Mouse (Mus musculus): Measurements from ENCODE around the gene Afg1l. TPM values are rescaled to one million over a fixed set of nuclear protein-coding genes. Genes with fewer than 3 reads are reported as not detected.

Afg1l gene
- polyA plus RNA-seq, 1 experiment from 2014 or later = 8.1 TPM

DNA sequence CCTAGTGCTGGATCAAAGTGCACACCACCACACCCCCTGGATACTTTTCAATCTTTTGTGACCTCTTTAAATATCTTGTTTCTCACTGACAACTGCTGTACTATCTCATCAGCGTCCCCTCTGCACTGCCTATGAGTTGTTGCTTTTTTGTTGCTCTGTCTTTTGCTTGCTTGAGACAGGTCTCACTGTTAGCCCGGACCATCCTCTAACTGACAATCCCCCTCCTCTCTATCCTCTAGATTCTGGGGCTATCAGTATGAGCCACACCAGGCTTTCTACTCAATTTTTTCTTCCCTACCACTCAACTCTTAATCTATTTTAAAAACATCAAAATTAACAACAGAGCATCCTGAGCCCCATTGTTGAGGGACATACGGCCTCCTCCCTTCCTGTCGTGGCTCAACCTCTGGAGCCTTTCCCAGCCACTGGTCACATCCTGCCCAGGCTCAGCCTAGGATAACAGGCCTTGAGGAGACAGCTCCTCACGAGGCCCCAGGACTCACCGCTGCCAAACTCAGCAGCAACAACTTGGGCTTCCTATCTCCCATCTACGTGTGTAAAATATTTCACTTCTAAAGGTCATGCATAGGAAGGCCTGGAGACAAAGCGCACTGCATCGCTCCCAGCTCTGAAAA lies 20.7 kb downstream of the Afg1l start:
- no peak for ATAC-seq (ENCODE audit: low FRiP score, low TSS enrichment)
- H3K27ac ChIP-seq (ENCODE audit: low read depth, low read length) = peak overlapping the region; percentile 15; the same call in 1 of the 2 replicates

DNA sequence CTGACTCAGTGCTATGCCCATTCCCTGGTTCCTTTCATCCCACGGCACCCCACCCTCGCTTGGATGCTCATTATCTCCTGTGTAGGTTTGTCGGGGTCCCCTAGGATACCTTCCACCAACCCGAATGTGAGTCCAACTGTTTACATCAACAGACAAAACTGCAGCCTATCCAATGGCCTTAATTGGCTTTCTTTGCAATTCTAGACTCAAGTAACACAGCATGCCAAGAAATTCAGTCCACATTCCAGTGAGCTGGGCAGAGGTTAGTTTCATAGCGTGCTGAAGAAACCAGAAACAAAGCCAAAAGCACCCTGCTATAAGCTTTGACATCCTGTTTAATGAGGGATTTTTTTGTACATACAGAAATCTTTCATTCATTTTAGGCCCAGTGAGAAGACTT lies 22.4 kb downstream of the Afg1l start:
- 80% methylated on average over 5 of the region's 5 CpGs for WGBS
- no peak overlapping the region for H3K4me2 ChIP-seq (replicated peaks; ENCODE audit: low read depth, low read length)
- H3K4me1 ChIP-seq (ENCODE audit: control insufficient read depth, insufficient read depth, low read length) = no peaks in the 10 kb centered on the region
- H3K27ac ChIP-seq (ENCODE audit: low read depth, low read length) = no peak overlapping the region
- H3K9ac ChIP-seq (ENCODE audit: low read depth, low read length) = no peak overlapping the region
- ATAC-seq (ENCODE audit: low FRiP score, low TSS enrichment) = no peak
- no peaks in the 10 kb centered on the region; the same call in 1 of the 2 replicates for H3K36me3 ChIP-seq (ENCODE audit: control insufficient read depth, insufficient read depth, low read length)
- H3K4me3 ChIP-seq (ENCODE audit: low read length) = no peak overlapping the region
- H3K27me3 ChIP-seq (ENCODE audit: control insufficient read depth, insufficient read depth, low read length) = no peaks in the 10 kb centered on the region
- peaks cover 9% of the 10 kb centered on the region; the same call in 1 of the 2 replicates for H3K9me3 ChIP-seq (ENCODE audit: control insufficient read depth, low read length)

More for the DNA sequence above, 20.7 kb downstream of the Afg1l start:
- no peak overlapping the region for H3K4me3 ChIP-seq (ENCODE audit: low read length)
- no peak overlapping the region for H3K9ac ChIP-seq (ENCODE audit: low read depth, low read length)
- H3K9me3 ChIP-seq (ENCODE audit: control insufficient read depth, low read length) = peaks cover 9% of the 10 kb centered on the region; the same call in 1 of the 2 replicates
- H3K36me3 ChIP-seq (ENCODE audit: control insufficient read depth, insufficient read depth, low read length) = no peaks in the 10 kb centered on the region; the same call in 1 of the 2 replicates
- no peak overlapping the region for H3K4me2 ChIP-seq (replicated peaks; ENCODE audit: low read depth, low read length)
- no peaks in the 10 kb centered on the region for H3K27me3 ChIP-seq (ENCODE audit: control insufficient read depth, insufficient read depth, low read length)
- 69% methylated on average over 9 of the region's 9 CpGs for WGBS
- H3K4me1 ChIP-seq (ENCODE audit: control insufficient read depth, insufficient read depth, low read length) = no peaks in the 10 kb centered on the region

DNA sequence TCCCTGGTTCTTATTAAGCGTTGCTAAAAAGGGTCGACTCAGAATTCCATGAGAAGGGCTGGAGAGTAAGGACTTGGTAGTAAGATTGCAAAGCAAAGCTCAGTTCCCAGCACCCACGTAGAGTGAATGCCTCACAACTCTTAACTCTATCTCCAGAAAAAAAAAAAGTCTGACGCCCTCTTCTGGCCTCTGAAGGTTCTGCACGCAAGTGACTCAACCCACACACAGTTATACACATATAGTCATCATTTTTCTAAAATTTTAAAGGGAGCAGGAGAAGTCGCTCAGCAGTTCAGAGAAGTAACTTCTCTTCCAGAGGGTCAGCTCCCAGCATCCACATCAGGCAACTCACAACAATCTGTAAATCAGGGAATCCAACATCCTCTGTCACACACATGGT lies 23.7 kb downstream of the Afg1l start:
- H3K4me3 ChIP-seq (ENCODE audit: low read length) = no peak overlapping the region
- no peaks in the 10 kb centered on the region for H3K4me1 ChIP-seq (ENCODE audit: control insufficient read depth, insufficient read depth, low read length)
- H3K27ac ChIP-seq (ENCODE audit: low read depth, low read length) = no peak overlapping the region
- no peak overlapping the region for H3K4me2 ChIP-seq (replicated peaks; ENCODE audit: low read depth, low read length)
- no peak overlapping the region for H3K9ac ChIP-seq (ENCODE audit: low read depth, low read length)
- H3K36me3 ChIP-seq (ENCODE audit: control insufficient read depth, insufficient read depth, low read length) = no peaks in the 10 kb centered on the region; the same call in 1 of the 2 replicates
- H3K27me3 ChIP-seq (ENCODE audit: control insufficient read depth, insufficient read depth, low read length) = no peaks in the 10 kb centered on the region
- ATAC-seq (ENCODE audit: low FRiP score, low TSS enrichment) = no peak
- 89% methylated on average over 6 of the region's 6 CpGs for WGBS
- peaks cover 8% of the 10 kb centered on the region; the same call in 1 of the 2 replicates for H3K9me3 ChIP-seq (ENCODE audit: control insufficient read depth, low read length)

DNA sequence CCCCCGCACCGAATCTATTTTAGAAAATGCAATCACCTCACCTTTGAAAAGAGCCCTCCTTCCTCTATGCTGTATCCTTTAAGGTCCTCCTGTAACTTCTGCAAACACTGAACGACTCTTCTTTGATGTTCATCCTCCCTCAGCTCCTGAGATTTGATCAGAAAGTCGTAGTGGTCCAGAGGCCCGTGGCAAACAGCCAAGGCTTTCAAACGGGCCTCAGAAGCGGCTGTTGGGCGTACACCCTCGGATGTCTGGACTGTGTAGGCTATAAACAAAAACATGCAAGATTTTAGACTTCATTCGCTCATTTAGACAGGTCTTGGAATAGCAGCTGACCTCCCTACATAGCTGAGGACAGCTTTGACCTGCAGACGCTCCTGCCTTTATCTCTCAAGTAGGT lies 24.1 kb downstream of the Afg1l start:
- Histone ChIP-seq H3K9me3 (ENCODE audit: control insufficient read depth, low read length) (peaks cover 3% of the 10 kb centered on the region; the same call in 1 of the 2 replicates), H3K27me3 (ENCODE audit: control insufficient read depth, insufficient read depth, low read length) (no peaks in the 10 kb centered on the region), H3K27ac (ENCODE audit: low read depth, low read length) (no peak overlapping the region), H3K9ac (ENCODE audit: low read depth, low read length) (no peak overlapping the region), H3K4me3 (ENCODE audit: low read length) (no peak overlapping the region), H3K4me1 (ENCODE audit: control insufficient read depth, insufficient read depth, low read length) (no peaks in the 10 kb centered on the region), H3K4me2 (replicated peaks; ENCODE audit: low read depth, low read length) (no peak overlapping the region), H3K36me3 (ENCODE audit: control insufficient read depth, insufficient read depth, low read length) (no peaks in the 10 kb centered on the region; the same call in 1 of the 2 replicates)
- WGBS = 70% methylated on average over 11 of the region's 11 CpGs
- ATAC-seq (ENCODE audit: low FRiP score, low TSS enrichment) = no peak

DNA sequence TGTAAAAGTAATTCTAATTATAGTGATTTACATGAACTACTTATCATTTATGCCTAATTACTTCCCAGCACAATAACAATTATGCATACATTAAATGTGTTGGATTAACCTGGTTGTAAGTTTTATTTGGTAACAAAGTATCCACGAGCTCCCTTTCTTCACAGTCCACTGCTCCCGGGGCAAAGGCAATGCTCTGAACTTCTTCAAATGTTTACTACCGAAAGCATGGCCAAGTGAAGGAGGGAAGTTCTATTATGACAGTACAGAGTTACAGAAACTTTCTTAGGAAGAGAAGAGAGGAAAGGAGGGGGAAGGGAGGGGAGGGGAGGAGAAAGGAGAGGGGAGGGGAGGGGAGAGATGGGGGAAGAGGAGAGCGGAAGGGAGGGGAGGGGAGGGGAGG lies 28.7 kb downstream of the Afg1l start:
- Histone ChIP-seq H3K4me3 (ENCODE audit: low read length) (no peak overlapping the region), H3K4me1 (ENCODE audit: control insufficient read depth, insufficient read depth, low read length) (0 out of 2 replicates have a peak, but pooled peaks cover 6% of the 10 kb centered on the region), H3K36me3 (ENCODE audit: control insufficient read depth, insufficient read depth, low read length) (no peaks in the 10 kb centered on the region; the same call in 1 of the 2 replicates), H3K27ac (ENCODE audit: low read depth, low read length) (no peak overlapping the region), H3K4me2 (replicated peaks; ENCODE audit: low read depth, low read length) (no peak overlapping the region), H3K9me3 (ENCODE audit: control insufficient read depth, low read length) (no peaks in the 10 kb centered on the region), H3K9ac (ENCODE audit: low read depth, low read length) (no peak overlapping the region), H3K27me3 (ENCODE audit: control insufficient read depth, insufficient read depth, low read length) (no peaks in the 10 kb centered on the region)
- 23% methylated on average over 3 of the region's 4 CpGs for WGBS
- ATAC-seq (ENCODE audit: low FRiP score, low TSS enrichment) = no peak; the same call in 1 of the 2 replicates

DNA sequence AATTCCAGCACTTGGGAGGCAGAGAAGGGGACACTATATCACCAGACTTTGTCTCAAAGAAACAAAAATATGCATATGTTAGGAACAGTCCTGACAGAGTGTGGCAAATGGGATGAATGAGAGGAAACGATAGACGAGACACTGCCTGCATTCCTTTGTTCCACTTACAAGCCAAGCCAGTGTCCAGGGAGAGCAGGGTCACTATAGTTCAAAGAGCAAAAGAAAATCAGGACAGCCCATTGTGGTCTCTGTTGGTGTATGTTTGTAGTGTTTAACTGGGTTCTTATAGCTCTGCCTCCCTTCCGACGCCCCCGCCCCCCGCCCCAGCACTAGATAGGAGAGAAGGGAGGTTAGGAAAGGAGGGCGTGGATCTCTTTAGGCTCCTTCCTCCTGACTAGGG lies 30.0 kb downstream of the Afg1l start:
- WGBS = 41% methylated on average over 7 of the region's 7 CpGs
- ATAC-seq (ENCODE audit: low FRiP score, low TSS enrichment) = no peak
- Histone ChIP-seq H3K4me1 (ENCODE audit: control insufficient read depth, insufficient read depth, low read length) (0 out of 2 replicates have a peak, but pooled peaks cover 6% of the 10 kb centered on the region), H3K9me3 (ENCODE audit: control insufficient read depth, low read length) (no peaks in the 10 kb centered on the region), H3K4me3 (ENCODE audit: low read length) (no peak overlapping the region), H3K27me3 (ENCODE audit: control insufficient read depth, insufficient read depth, low read length) (no peaks in the 10 kb centered on the region), H3K9ac (ENCODE audit: low read depth, low read length) (no peak overlapping the region), H3K36me3 (ENCODE audit: control insufficient read depth, insufficient read depth, low read length) (no peaks in the 10 kb centered on the region; the same call in 1 of the 2 replicates), H3K27ac (ENCODE audit: low read depth, low read length) (no peak overlapping the region), H3K4me2 (replicated peaks; ENCODE audit: low read depth, low read length) (no peak overlapping the region)

DNA sequence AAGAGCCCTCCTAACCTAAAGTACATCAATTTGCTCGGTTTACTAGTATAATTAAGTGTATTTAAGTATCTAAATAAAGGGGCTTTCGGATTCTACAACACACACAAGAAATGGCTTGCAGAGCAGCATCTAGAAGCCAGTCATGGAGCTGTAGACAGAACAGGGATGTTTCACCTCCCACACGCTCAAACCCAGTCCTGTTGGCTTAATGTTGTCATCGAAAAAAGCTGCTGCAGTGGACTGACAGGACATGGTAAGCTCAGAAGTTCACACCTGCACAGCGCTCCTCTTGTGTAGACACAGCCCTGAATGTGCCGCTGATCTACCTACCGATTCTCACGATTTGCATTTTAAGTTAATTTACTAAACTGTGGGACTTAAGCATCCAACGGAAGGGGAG lies 32.2 kb downstream of the Afg1l start:
- H3K27ac ChIP-seq (ENCODE audit: low read depth, low read length) = no peak overlapping the region
- H3K9ac ChIP-seq (ENCODE audit: low read depth, low read length) = no peak overlapping the region
- H3K4me1 ChIP-seq (ENCODE audit: control insufficient read depth, insufficient read depth, low read length) = 0 out of 2 replicates have a peak, but pooled peaks cover 6% of the 10 kb centered on the region
- H3K36me3 ChIP-seq (ENCODE audit: control insufficient read depth, insufficient read depth, low read length) = no peaks in the 10 kb centered on the region
- ATAC-seq (ENCODE audit: low FRiP score, low TSS enrichment) = no peak
- H3K27me3 ChIP-seq (ENCODE audit: control insufficient read depth, insufficient read depth, low read length) = no peaks in the 10 kb centered on the region
- H3K4me3 ChIP-seq (ENCODE audit: low read length) = no peak overlapping the region
- no peaks in the 10 kb centered on the region for H3K9me3 ChIP-seq (ENCODE audit: control insufficient read depth, low read length)
- no peak overlapping the region for H3K4me2 ChIP-seq (replicated peaks; ENCODE audit: low read depth, low read length)
- WGBS = 66% methylated on average over 9 of the region's 9 CpGs

DNA sequence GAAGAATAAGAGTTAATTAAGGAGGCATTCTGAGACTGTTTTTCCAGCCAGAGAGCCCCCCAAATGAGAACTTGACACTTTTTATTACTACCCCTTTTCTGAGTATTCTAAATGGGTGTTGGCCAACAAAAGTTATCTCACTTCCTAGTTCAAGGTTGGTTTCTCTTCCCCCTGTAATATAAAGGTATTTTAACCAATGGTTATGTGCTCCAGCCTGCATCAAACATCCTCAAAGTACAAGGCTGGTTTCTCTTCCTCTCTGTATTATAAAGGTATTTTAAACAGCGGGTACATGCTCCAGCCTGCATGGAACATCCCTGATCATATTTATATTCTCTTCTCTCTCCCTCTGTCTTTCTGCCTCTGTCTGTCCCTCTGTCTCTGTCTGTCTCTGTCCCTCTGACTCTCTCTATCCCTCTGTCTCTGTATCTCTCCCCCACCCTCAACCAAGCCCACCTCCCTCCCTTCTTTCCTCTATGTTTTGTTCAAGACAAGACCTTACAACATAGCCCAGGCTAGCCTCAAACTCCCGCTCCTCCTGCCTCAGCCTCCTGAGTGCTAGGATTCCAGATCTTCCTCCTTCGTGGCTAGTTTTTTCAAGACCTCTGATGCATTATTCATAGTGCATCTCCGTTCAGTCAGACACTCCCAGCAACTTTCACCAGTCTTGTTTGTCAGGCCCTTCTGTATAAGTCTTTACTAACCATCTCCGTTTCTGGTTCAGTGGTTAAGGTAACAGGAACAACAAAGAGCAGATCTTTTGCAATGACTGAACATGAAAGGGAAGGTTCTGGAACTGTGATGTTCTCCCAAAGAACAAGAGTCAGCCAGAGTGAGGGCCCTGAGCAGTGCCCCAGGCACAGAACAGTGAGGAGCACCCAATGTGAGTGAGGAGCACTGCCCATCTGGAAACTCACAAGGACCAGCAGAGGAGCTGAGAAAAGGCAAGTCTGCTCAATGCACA lies 41.2 kb downstream of the Afg1l start:
- H3K4me1 ChIP-seq (ENCODE audit: control insufficient read depth, insufficient read depth, low read length) = no peaks in the 10 kb centered on the region
- H3K36me3 ChIP-seq (ENCODE audit: control insufficient read depth, insufficient read depth, low read length) = no peaks in the 10 kb centered on the region
- no peak overlapping the region for H3K9ac ChIP-seq (ENCODE audit: low read depth, low read length)
- no peak overlapping the region for H3K4me3 ChIP-seq (ENCODE audit: low read length)
- H3K27me3 ChIP-seq (ENCODE audit: control insufficient read depth, insufficient read depth, low read length) = no peaks in the 10 kb centered on the region
- ATAC-seq (ENCODE audit: low FRiP score, low TSS enrichment) = no peak
- H3K27ac ChIP-seq (ENCODE audit: low read depth, low read length) = no peak overlapping the region
- H3K9me3 ChIP-seq (ENCODE audit: control insufficient read depth, low read length) = peaks cover 5% of the 10 kb centered on the region; the same call in 1 of the 2 replicates
- WGBS = 82% methylated on average over 5 of the region's 5 CpGs
- no peak overlapping the region for H3K4me2 ChIP-seq (replicated peaks; ENCODE audit: low read depth, low read length)

All from kidney, embryonic 14.5 days (tissue).